7 mouse cellular contexts compared by ENCODE assay signal in genomic region chr4:124905971-124906822, GRCm38 (mm10). TPM values are rescaled to one million over a fixed set of nuclear protein-coding genes. Genes with fewer than 3 reads are reported as not detected.
DNase-seq lines count a peak whose midpoint lies in the region; ATAC-seq and TF ChIP-seq lines count a peak whose summit lies in the region.

No protein-coding gene starts in this region.

- peak overlapping the region; percentile 32 for H3K4me3 ChIP-seq in embryonic facial prominence, embryonic 15.5 days (replicated peaks)
- H3K4me3 ChIP-seq in limb, embryonic 10.5 days: peak overlapping the region; percentile 43
- no peak overlapping the region for H3K4me3 ChIP-seq in cerebellum, adult 2 months (replicated peaks; ENCODE audit: insufficient read depth, low read depth, low read length)

- peak; percentile 57 to 70 for DNase-seq in right cerebral cortex, postnatal 10 days (ENCODE audit: low spot score in 2 of 2)
- no peak for DNase-seq in right cerebral cortex, adult 18-20 months
- DNase-seq in limb, embryonic 10.5 days (ENCODE audit: low spot score): peak; percentile 71
- peak; percentile 77 for DNase-seq in retina, postnatal 7 days (ENCODE audit: low read depth, low spot score)
- no peak for DNase-seq in ovary, postnatal 36 days (ENCODE audit: low spot score)
- DNase-seq in cerebellum, adult 2 months: no peak

- H3K9me3 ChIP-seq in embryonic facial prominence, embryonic 15.5 days (replicated peaks): no peaks in the 10 kb centered on the region
- H3K9me3 ChIP-seq in limb, embryonic 10.5 days (replicated peaks): no peaks in the 10 kb centered on the region

- peak; percentile 71 for ATAC-seq in embryonic facial prominence, embryonic 15.5 days (ENCODE audit: insufficient number of reproducible peaks, low FRiP score, low TSS enrichment, low read depth)

- 7% methylated on average over 21 of the region's 21 CpGs for WGBS in embryonic facial prominence, embryonic 15.5 days
- WGBS in limb, embryonic 10.5 days: 7% methylated on average over 21 of the region's 21 CpGs
- WGBS in cerebellum, adult 2 months: 10% methylated on average over 21 of the region's 21 CpGs

- peak overlapping the region; percentile 62 for H3K4me2 ChIP-seq in embryonic facial prominence, embryonic 15.5 days (replicated peaks)

- TF ChIP-seq POLR2A in cerebellum, adult 2 months (IDR thresholded peaks at IDR 0.05; ENCODE audit: borderline replicate concordance, insufficient read depth, low read length): no peak

- no peak overlapping the region for H3K27ac ChIP-seq in embryonic facial prominence, embryonic 15.5 days (replicated peaks)
- peak overlapping the region; percentile 38; the same call in 1 of the 2 replicates for H3K27ac ChIP-seq in limb, embryonic 10.5 days
- no peak overlapping the region for H3K27ac ChIP-seq in cerebellum, adult 2 months (ENCODE audit: insufficient read depth, low read length)

- H3K36me3 ChIP-seq in embryonic facial prominence, embryonic 15.5 days: no peaks in the 10 kb centered on the region
- no peaks in the 10 kb centered on the region for H3K36me3 ChIP-seq in limb, embryonic 10.5 days

- H3K4me1 ChIP-seq in embryonic facial prominence, embryonic 15.5 days: peaks cover 13% of the 10 kb centered on the region
- peaks cover 17% of the 10 kb centered on the region for H3K4me1 ChIP-seq in limb, embryonic 10.5 days
- peaks cover 2% of the 10 kb centered on the region; the same call in 1 of the 2 replicates for H3K4me1 ChIP-seq in cerebellum, adult 2 months (ENCODE audit: control insufficient read depth, insufficient read depth, low read length)

- TF ChIP-seq CTCF in cerebellum, adult 2 months (IDR thresholded peaks at IDR 0.05; ENCODE audit: borderline replicate concordance, insufficient read depth, low read depth, low read length): no peak

- no peak overlapping the region for H3K9ac ChIP-seq in embryonic facial prominence, embryonic 15.5 days

- H3K27me3 ChIP-seq in embryonic facial prominence, embryonic 15.5 days: no peaks in the 10 kb centered on the region
- H3K27me3 ChIP-seq in limb, embryonic 10.5 days (ENCODE audit: low read depth, poor library complexity, severe bottlenecking): peaks cover 41% of the 10 kb centered on the region
- no peaks in the 10 kb centered on the region for H3K27me3 ChIP-seq in cerebellum, adult 2 months (ENCODE audit: control insufficient read depth, insufficient read depth, low read length)

RNA-seq across cellular contexts. Expression of gene Epha10, which starts 25.5 kb away (rescaled TPM):
- polyA plus RNA-seq in embryonic facial prominence, embryonic 15.5 days (2015; fragmentation: Nextera tagmentation; extraction: Ambion mirVana): 0.04 and 0.09 TPM in 2 replicates
- polyA plus RNA-seq in limb, embryonic 10.5 days (2016; fragmentation: Nextera tagmentation; extraction: Ambion mirVana): 0.05 and 0.06 TPM in 2 replicates
- polyA plus RNA-seq in cerebellum, adult 2 months (2012; rRNA removed): 22.3 and 29.4 TPM in 2 replicates

RNA-seq across cellular contexts. Expression of gene 9930104L06Rik, which starts 30.7 kb away (rescaled TPM):
- 12.4 and 16.7 TPM in 2 replicates for polyA plus RNA-seq in embryonic facial prominence, embryonic 15.5 days (2015; fragmentation: Nextera tagmentation; extraction: Ambion mirVana)
- polyA plus RNA-seq in limb, embryonic 10.5 days (2016; fragmentation: Nextera tagmentation; extraction: Ambion mirVana): 14.6 and 17.0 TPM in 2 replicates
- polyA plus RNA-seq in cerebellum, adult 2 months (2012; rRNA removed): 24.0 TPM in 2 replicates

RNA-seq across cellular contexts. Expression of gene Cdca8, which starts 32.9 kb away (rescaled TPM):
- polyA plus RNA-seq in embryonic facial prominence, embryonic 15.5 days (2015; fragmentation: Nextera tagmentation; extraction: Ambion mirVana): 100.0 and 102 TPM in 2 replicates
- 221 and 226 TPM in 2 replicates for polyA plus RNA-seq in limb, embryonic 10.5 days (2016; fragmentation: Nextera tagmentation; extraction: Ambion mirVana)
- 1.2 TPM in 2 replicates for polyA plus RNA-seq in cerebellum, adult 2 months (2012; rRNA removed)

RNA-seq across cellular contexts. Expression of gene Maneal, which starts 44.2 kb away (rescaled TPM):
- 1.2 and 1.5 TPM in 2 replicates for polyA plus RNA-seq in embryonic facial prominence, embryonic 15.5 days (2015; fragmentation: Nextera tagmentation; extraction: Ambion mirVana)
- polyA plus RNA-seq in limb, embryonic 10.5 days (2016; fragmentation: Nextera tagmentation; extraction: Ambion mirVana): 0.26 and 0.28 TPM in 2 replicates
- polyA plus RNA-seq in cerebellum, adult 2 months (2012; rRNA removed): 71.9 and 72.6 TPM in 2 replicates

RNA-seq across cellular contexts. Expression of gene 1110065P20Rik, which starts 55.2 kb away (rescaled TPM):
- 57.9 and 59.1 TPM in 2 replicates for polyA plus RNA-seq in embryonic facial prominence, embryonic 15.5 days (2015; fragmentation: Nextera tagmentation; extraction: Ambion mirVana)
- 33.5 and 41.6 TPM in 2 replicates for polyA plus RNA-seq in limb, embryonic 10.5 days (2016; fragmentation: Nextera tagmentation; extraction: Ambion mirVana)
- polyA plus RNA-seq in cerebellum, adult 2 months (2012; rRNA removed): 85.5 and 85.8 TPM in 2 replicates

Comparison
In these comparisons a context has a peak if more than half of its experiments do, and no peak if none do; other contexts are left out.
1. DNase-seq: peak in right cerebral cortex, postnatal 10 days (2 of 2), limb, embryonic 10.5 days (single experiment) and retina, postnatal 7 days (single experiment); none in right cerebral cortex, adult 18-20 months (single experiment), ovary, postnatal 36 days (single experiment) and cerebellum, adult 2 months (0 of 2).
2. RNA of gene Epha10, which starts 25.5 kb away (polyA plus RNA-seq): 22.3 to 29.4 TPM in cerebellum, adult 2 months; 0.04 to 0.09 TPM in embryonic facial prominence, embryonic 15.5 days and 0.05 to 0.06 TPM in limb, embryonic 10.5 days; every median in the first group is over 10 times any median in the second.
3. RNA of gene Cdca8, which starts 32.9 kb away (polyA plus RNA-seq): 221 to 226 TPM in limb, embryonic 10.5 days and 100.0 to 102 TPM in embryonic facial prominence, embryonic 15.5 days; 1.2 TPM in cerebellum, adult 2 months; every median in the first group is over 10 times any median in the second.